ENCODE assay signal across 13 mouse cellular contexts in genomic region chr5:150599301-150600294, GRCm38 (mm10). TPM values are rescaled to one million over a fixed set of nuclear protein-coding genes. Genes with fewer than 3 reads are reported as not detected.
DNase-seq lines count a peak whose midpoint lies in the region; ATAC-seq and TF ChIP-seq lines count a peak whose summit lies in the region.
"Had no signal": no experiment of that assay in that cellular context is flagged by ENCODE, and none has a peak within 500 bp of the region (broad histone marks: within the 10 kb centered on the region; RNA-seq: fewer than 3 reads in every experiment).

No protein-coding gene starts in this region.

- H3K4me3 ChIP-seq in limb, embryonic 12.5 days (replicated peaks) = no peak overlapping the region
- no peak overlapping the region for H3K4me3 ChIP-seq in limb, embryonic 10.5 days
- H3K4me3 ChIP-seq in liver, embryonic 14.5 days (ENCODE audit: insufficient read depth in 1 of 2, low read depth in 2 of 2, low read length in 2 of 2) = peak overlapping the region; percentile 10 to 22; a peak in 3 of 4 replicates
- H3K4me3 ChIP-seq in midbrain, embryonic 14.5 days (replicated peaks; ENCODE audit: low read depth, low read length) = no peak overlapping the region
- H3K4me3 ChIP-seq: heart, embryonic 15.5 days had no signal

- TF ChIP-seq EP300 in liver, embryonic 14.5 days (IDR thresholded peaks at IDR 0.05; ENCODE audit: low read depth) = no peak

- H3K4me2 ChIP-seq in limb, embryonic 12.5 days = no peak overlapping the region
- H3K4me2 ChIP-seq in liver, embryonic 14.5 days (ENCODE audit: low read depth) = peak overlapping the region; percentile 42
- no peak overlapping the region for H3K4me2 ChIP-seq in midbrain, embryonic 14.5 days (ENCODE audit: low read length)
- H3K4me2 ChIP-seq: heart, embryonic 15.5 days had no signal

- ATAC-seq in limb, embryonic 12.5 days (ENCODE audit: insufficient number of reproducible peaks, insufficient read depth, low FRiP score, low TSS enrichment, low read depth) = no peak
- peak; percentile 29 for ATAC-seq in common myeloid progenitor, adult 5-6 weeks (replicated peaks; ENCODE audit: low read depth, poor library complexity, severe bottlenecking)
- no peak; the same call in 1 of the 2 replicates for ATAC-seq in liver, embryonic 14.5 days (ENCODE audit: insufficient read depth)
- no peak for ATAC-seq in midbrain, embryonic 14.5 days (ENCODE audit: low FRiP score, low TSS enrichment)

- H3K36me3 ChIP-seq in limb, embryonic 12.5 days = no peaks in the 10 kb centered on the region
- no peaks in the 10 kb centered on the region for H3K36me3 ChIP-seq in limb, embryonic 10.5 days
- no peaks in the 10 kb centered on the region for H3K36me3 ChIP-seq in liver, embryonic 14.5 days (replicated peaks; ENCODE audit: control insufficient read depth, insufficient read depth, low read depth)
- no peaks in the 10 kb centered on the region; the same call in 1 of the 2 replicates for H3K36me3 ChIP-seq in midbrain, embryonic 14.5 days (ENCODE audit: control insufficient read depth, insufficient read depth, low read length)

- peaks cover 27% of the 10 kb centered on the region for H3K4me1 ChIP-seq in limb, embryonic 12.5 days (replicated peaks)
- peaks cover 38% of the 10 kb centered on the region for H3K4me1 ChIP-seq in limb, embryonic 10.5 days
- peaks cover 10 to 21% of the 10 kb centered on the region in 2 experiments; a peak in 3 of 4 replicates for H3K4me1 ChIP-seq in liver, embryonic 14.5 days (replicated peaks; ENCODE audit: control insufficient read depth in 2 of 2, insufficient read depth in 2 of 2, low read length in 1 of 2)
- H3K4me1 ChIP-seq in midbrain, embryonic 14.5 days (ENCODE audit: control insufficient read depth, insufficient read depth, low read length) = peaks cover 3% of the 10 kb centered on the region; the same call in 1 of the 2 replicates

- DNase-seq in limb, embryonic 10.5 days (ENCODE audit: low spot score) = no peak
- peak; percentile 49 for DNase-seq in CD4-positive, CD25-positive, alpha-beta regulatory T cell, adult 2 months (ENCODE audit: low read depth, low spot score)
- DNase-seq in liver, embryonic 14.5 days (ENCODE audit: low read depth in 3 of 3, low spot score in 3 of 3) = no peak
- no peak for DNase-seq in cerebellum, postnatal 4 days (ENCODE audit: low spot score in 2 of 2)
- no peak for DNase-seq in midbrain, embryonic 14.5 days
- no peak for DNase-seq in cerebellum, postnatal 14 days
- DNase-seq: adrenal gland, postnatal 10 days; cerebellum, adult 2 months; gastrocnemius, postnatal 10 days; kidney, adult 18-20 months had no signal

- H3K27me3 ChIP-seq in limb, embryonic 12.5 days = peaks cover 20% of the 10 kb centered on the region
- peaks cover 30% of the 10 kb centered on the region for H3K27me3 ChIP-seq in limb, embryonic 10.5 days (ENCODE audit: low read depth, poor library complexity, severe bottlenecking)
- H3K27me3 ChIP-seq in liver, embryonic 14.5 days (ENCODE audit: control insufficient read depth, insufficient read depth, low read length) = no peaks in the 10 kb centered on the region
- peaks cover 6% of the 10 kb centered on the region; the same call in 1 of the 2 replicates for H3K27me3 ChIP-seq in midbrain, embryonic 14.5 days (ENCODE audit: control insufficient read depth, insufficient read depth, low read length)
- H3K27me3 ChIP-seq: heart, embryonic 15.5 days had no signal

- no peaks in the 10 kb centered on the region for H3K9me3 ChIP-seq in limb, embryonic 12.5 days
- no peaks in the 10 kb centered on the region for H3K9me3 ChIP-seq in limb, embryonic 10.5 days (replicated peaks)
- no peaks in the 10 kb centered on the region for H3K9me3 ChIP-seq in liver, embryonic 14.5 days (ENCODE audit: control insufficient read depth, low read length)
- no peaks in the 10 kb centered on the region for H3K9me3 ChIP-seq in midbrain, embryonic 14.5 days (ENCODE audit: control insufficient read depth, low read length)
- H3K9me3 ChIP-seq: heart, embryonic 15.5 days had no signal

- no peak for TF ChIP-seq CTCF in liver, embryonic 14.5 days (IDR thresholded peaks at IDR 0.05; ENCODE audit: low read depth)

- H3K27ac ChIP-seq in limb, embryonic 12.5 days = no peak overlapping the region
- H3K27ac ChIP-seq in limb, embryonic 10.5 days = no peak overlapping the region
- no peak overlapping the region for H3K27ac ChIP-seq in liver, embryonic 14.5 days
- no peak overlapping the region for H3K27ac ChIP-seq in midbrain, embryonic 14.5 days (replicated peaks; ENCODE audit: low read depth, low read length)
- H3K27ac ChIP-seq: heart, embryonic 15.5 days had no signal

- H3K9ac ChIP-seq in limb, embryonic 12.5 days (replicated peaks) = 0 out of 2 replicates have a peak overlapping the region, but pooled peaks have one; percentile 2
- H3K9ac ChIP-seq in liver, embryonic 14.5 days (replicated peaks) = no peak overlapping the region
- H3K9ac ChIP-seq in midbrain, embryonic 14.5 days (replicated peaks; ENCODE audit: low read length) = no peak overlapping the region
- H3K9ac ChIP-seq: heart, embryonic 15.5 days had no signal

- 65% methylated on average over 13 of the region's 13 CpGs for WGBS in limb, embryonic 12.5 days
- 72% methylated on average over 13 of the region's 13 CpGs for WGBS in limb, embryonic 10.5 days
- 61% methylated on average over 13 of the region's 13 CpGs for whole genome bisulfite sequencing in liver, embryonic 14.5 days (ENCODE audit: insufficient replicate concordance)
- WGBS in midbrain, embryonic 14.5 days = 62% methylated on average over 13 of the region's 13 CpGs

RNA-seq across cellular contexts. Expression of gene N4bp2l1, which starts 2.6 kb away (rescaled TPM):
- polyA plus RNA-seq in limb, embryonic 12.5 days (2016; fragmentation: Nextera tagmentation; extraction: Ambion mirVana) = 4.7 and 5.0 TPM in 2 replicates
- polyA plus RNA-seq in limb, embryonic 10.5 days (2016; fragmentation: Nextera tagmentation; extraction: Ambion mirVana) = 2.4 and 2.7 TPM in 2 replicates
- total RNA-seq in common myeloid progenitor, adult 5-6 weeks (2017) = 26.4 and 31.1 TPM in 2 replicates
- 7.3 and 8.4 TPM in 2 replicates for polyA plus RNA-seq in liver, embryonic 14.5 days (2012; rRNA removed)
- polyA plus RNA-seq in liver, embryonic 14.5 days (2014; fragmentation: Nextera tagmentation; extraction: Ambion mirVana) = 8.3 and 9.4 TPM in 2 replicates
- polyA plus RNA-seq in midbrain, embryonic 14.5 days (2014; fragmentation: Nextera tagmentation; extraction: Ambion mirVana) = 12.9 and 17.2 TPM in 2 replicates

Comparison
In these comparisons a context has a peak if more than half of its experiments do, and no peak if none do; other contexts are left out.
1. H3K4me3 ChIP-seq: peak in liver, embryonic 14.5 days (2 of 2); none in limb, embryonic 12.5 days (single experiment), limb, embryonic 10.5 days (single experiment) and midbrain, embryonic 14.5 days (single experiment).